ENCODE assay signal across 9 mouse cellular contexts in the genomic region with DNA sequence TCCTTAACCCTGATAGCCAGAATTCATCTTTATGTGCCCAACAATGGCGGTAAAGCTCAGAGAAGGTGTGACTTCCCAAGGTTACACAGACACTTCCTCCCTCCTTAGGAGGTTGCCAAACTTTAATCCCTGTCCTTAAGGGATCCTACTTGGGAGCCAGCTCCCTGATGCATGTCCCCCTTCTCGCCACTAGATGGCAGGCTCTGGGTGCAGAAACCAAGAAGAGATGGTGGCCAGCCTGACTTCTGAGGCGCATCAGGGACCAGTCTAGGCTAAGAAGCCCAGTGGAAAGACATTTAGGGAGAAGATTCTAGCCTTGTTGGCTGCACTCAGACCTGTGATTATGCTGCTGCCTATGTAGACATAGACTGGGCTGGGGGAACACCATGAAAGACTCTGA.
A peak's percentile ranks its signal among the peaks of the same experiment; 100 is the strongest.
DNase-seq lines count a peak whose midpoint lies in the region; ATAC-seq and TF ChIP-seq lines count a peak whose summit lies in the region.
"Had no signal": no experiment of that assay in that cellular context is flagged by ENCODE, and none has a peak within 500 bp of the region (broad histone marks: within the 10 kb centered on the region; RNA-seq: fewer than 3 reads in every experiment).

No protein-coding gene starts in this region.

- 3% methylated on average over 3 of the region's 3 CpGs for WGBS in midbrain, embryonic 11.5 days
- WGBS in midbrain, embryonic 15.5 days: 5% methylated on average over 3 of the region's 3 CpGs
- WGBS in forebrain, embryonic 12.5 days: 7% methylated on average over 3 of the region's 3 CpGs
- 5% methylated on average over 3 of the region's 3 CpGs for WGBS in hindbrain, embryonic 15.5 days
- 4% methylated on average over 3 of the region's 3 CpGs for WGBS in olfactory bulb, adult 2 months

- intact Hi-C loops in left cerebral cortex, postnatal 4 days (cut with DNase I): loop anchor here (2.0 kb wide), 1 partner anchor 210 kb away; no protein-coding TSS in a partner anchor

- peak; percentile 70; the same call in 1 of the 2 replicates for ATAC-seq in midbrain, embryonic 11.5 days (ENCODE audit: low FRiP score)
- ATAC-seq in midbrain, embryonic 15.5 days (replicated peaks): no peak; the same call in 1 of the 2 replicates
- ATAC-seq in forebrain, embryonic 12.5 days (ENCODE audit: low FRiP score): peak; percentile 53; the same call in 1 of the 2 replicates
- peak; percentile 54; the same call in 1 of the 2 replicates for ATAC-seq in hindbrain, embryonic 15.5 days (ENCODE audit: low FRiP score, low read depth)

- H3K4me2 ChIP-seq in midbrain, embryonic 11.5 days: no peak overlapping the region
- H3K4me2 ChIP-seq in midbrain, embryonic 15.5 days: no peak overlapping the region
- H3K4me2 ChIP-seq in forebrain, embryonic 12.5 days: no peak overlapping the region
- H3K4me2 ChIP-seq in hindbrain, embryonic 15.5 days: no peak overlapping the region

- H3K27me3 ChIP-seq in midbrain, embryonic 11.5 days (ENCODE audit: control insufficient read depth, insufficient read depth, low read length): no peaks in the 10 kb centered on the region
- H3K27me3 ChIP-seq in midbrain, embryonic 15.5 days (replicated peaks): no peaks in the 10 kb centered on the region
- no peaks in the 10 kb centered on the region for H3K27me3 ChIP-seq in forebrain, embryonic 12.5 days
- no peaks in the 10 kb centered on the region for H3K27me3 ChIP-seq in hindbrain, embryonic 15.5 days

- no peak overlapping the region for H3K9ac ChIP-seq in midbrain, embryonic 11.5 days (ENCODE audit: low read length)
- no peak overlapping the region for H3K9ac ChIP-seq in midbrain, embryonic 15.5 days
- no peak overlapping the region for H3K9ac ChIP-seq in forebrain, embryonic 12.5 days
- no peak overlapping the region for H3K9ac ChIP-seq in hindbrain, embryonic 15.5 days

- no peaks in the 10 kb centered on the region for H3K36me3 ChIP-seq in midbrain, embryonic 11.5 days (ENCODE audit: control insufficient read depth, insufficient read depth, low read length)
- H3K36me3 ChIP-seq in midbrain, embryonic 15.5 days (replicated peaks): no peaks in the 10 kb centered on the region
- no peaks in the 10 kb centered on the region for H3K36me3 ChIP-seq in forebrain, embryonic 12.5 days (replicated peaks)
- H3K36me3 ChIP-seq in hindbrain, embryonic 15.5 days: no peaks in the 10 kb centered on the region

- peak; percentile 74 for TF ChIP-seq CTCF in olfactory bulb, adult 2 months (IDR thresholded peaks at IDR 0.05; ENCODE audit: insufficient read depth, low read depth, low read length)

- DNase-seq in midbrain, embryonic 11.5 days (ENCODE audit: low spot score, missing footprints): peak; percentile 92
- DNase-seq in c-Kit-positive CD71-positive TER-119-positive erythroid progenitor cells, embryonic 14.5 days (ENCODE audit: low spot score): peak; percentile 31
- peak; percentile 79 for DNase-seq in left cerebral cortex, postnatal 4 days
- peak; percentile 57 for DNase-seq in urinary bladder, postnatal 25 days (ENCODE audit: low spot score)

- no peak overlapping the region for H3K4me3 ChIP-seq in midbrain, embryonic 11.5 days (ENCODE audit: low read depth, low read length)
- no peak overlapping the region for H3K4me3 ChIP-seq in midbrain, embryonic 15.5 days
- no peak overlapping the region for H3K4me3 ChIP-seq in forebrain, embryonic 12.5 days (replicated peaks)
- no peak overlapping the region for H3K4me3 ChIP-seq in hindbrain, embryonic 15.5 days
- H3K4me3 ChIP-seq in olfactory bulb, adult 2 months (ENCODE audit: insufficient read depth, low read depth, low read length): no peak overlapping the region
- H3K4me3 ChIP-seq: erythroblast, embryonic 14.5 days had no signal

- H3K27ac ChIP-seq in midbrain, embryonic 11.5 days (ENCODE audit: low read depth, low read length): no peak overlapping the region
- H3K27ac ChIP-seq in midbrain, embryonic 15.5 days: no peak overlapping the region
- H3K27ac ChIP-seq in forebrain, embryonic 12.5 days: no peak overlapping the region
- no peak overlapping the region for H3K27ac ChIP-seq in hindbrain, embryonic 15.5 days (replicated peaks)
- H3K27ac ChIP-seq in olfactory bulb, adult 2 months (ENCODE audit: insufficient read depth, low read depth, low read length): no peak overlapping the region

- TF ChIP-seq POLR2A in olfactory bulb, adult 2 months (IDR thresholded peaks at IDR 0.05; ENCODE audit: insufficient read depth, low read depth, low read length): no peak

- H3K4me1 ChIP-seq in midbrain, embryonic 11.5 days (ENCODE audit: control insufficient read depth, insufficient read depth, low read length): no peaks in the 10 kb centered on the region
- H3K4me1 ChIP-seq in midbrain, embryonic 15.5 days: no peaks in the 10 kb centered on the region
- no peaks in the 10 kb centered on the region for H3K4me1 ChIP-seq in forebrain, embryonic 12.5 days
- H3K4me1 ChIP-seq in hindbrain, embryonic 15.5 days (replicated peaks): no peaks in the 10 kb centered on the region
- H3K4me1 ChIP-seq in olfactory bulb, adult 2 months (ENCODE audit: control insufficient read depth, insufficient read depth, low read length): peaks cover 3% of the 10 kb centered on the region; the same call in 1 of the 2 replicates

- no peaks in the 10 kb centered on the region for H3K9me3 ChIP-seq in midbrain, embryonic 11.5 days (ENCODE audit: control insufficient read depth, low read length)
- H3K9me3 ChIP-seq in midbrain, embryonic 15.5 days: no peaks in the 10 kb centered on the region
- H3K9me3 ChIP-seq in forebrain, embryonic 12.5 days: 0 out of 2 replicates have a peak, but pooled peaks cover 4% of the 10 kb centered on the region
- H3K9me3 ChIP-seq in hindbrain, embryonic 15.5 days: no peaks in the 10 kb centered on the region; the same call in 1 of the 2 replicates

Comparison
In these comparisons a context has a peak if more than half of its experiments do, and no peak if none do; other contexts are left out.
1. DNase-seq: peak in every context shown above with its lines; median percentile 92 in midbrain, embryonic 11.5 days; 79 in left cerebral cortex, postnatal 4 days; 57 in urinary bladder, postnatal 25 days; 31 in c-Kit-positive CD71-positive TER-119-positive erythroid progenitor cells, embryonic 14.5 days.